Mouse (Mus musculus): ENCODE measurements around the gene Hnrnph3. TPM values are rescaled to one million over a fixed set of nuclear protein-coding genes. Genes with fewer than 3 reads are reported as not detected.

Gene Hnrnph3
- polyA plus RNA-seq, 1 experiment from 2014 or later, result 95.6 TPM

DNA sequence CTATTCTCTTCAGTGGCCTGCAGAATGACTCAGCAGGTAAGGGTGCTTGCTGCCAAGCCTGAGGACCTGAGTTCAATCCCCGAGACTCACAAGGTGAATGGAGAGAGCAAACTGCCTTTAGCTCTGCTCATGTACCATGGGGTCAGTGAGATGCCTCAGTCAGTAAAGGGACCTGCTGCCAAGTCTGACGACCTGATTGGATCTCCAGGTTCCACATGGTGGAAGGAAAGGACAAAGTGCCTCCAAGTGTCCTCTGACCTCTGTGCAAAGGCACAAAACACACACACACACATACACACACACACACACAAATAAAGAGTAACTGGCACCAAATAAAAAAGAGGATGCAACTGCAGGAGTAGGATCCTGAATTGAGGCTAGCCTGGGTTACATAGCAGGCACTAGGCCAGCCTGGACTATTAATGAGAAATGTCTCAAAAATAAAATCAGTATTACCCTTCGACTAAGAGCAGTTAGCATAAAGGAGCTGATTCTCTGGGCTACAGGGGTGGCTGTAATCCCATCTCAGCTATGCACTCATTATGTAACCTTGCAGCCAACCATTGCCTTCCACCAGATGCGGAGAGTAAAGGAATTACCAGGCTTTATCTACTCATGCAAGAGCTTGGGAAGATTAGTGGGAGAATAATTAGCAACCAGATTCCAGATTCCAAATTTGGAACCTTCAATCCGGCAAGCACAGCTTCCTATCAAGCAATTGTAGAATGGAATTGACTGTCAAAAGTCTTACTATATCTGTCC lies 16.0 kb upstream of the Hnrnph3 start:
- Histone ChIP-seq H3K9ac (replicated peaks; ENCODE audit: low read depth, low read length) (no peak overlapping the region), H3K4me2 (ENCODE audit: low read depth, low read length) (no peak overlapping the region), H3K4me1 (ENCODE audit: control insufficient read depth, insufficient read depth, low read length) (no peaks in the 10 kb centered on the region), H3K36me3 (ENCODE audit: control insufficient read depth, insufficient read depth, low read length) (no peaks in the 10 kb centered on the region), H3K27ac (ENCODE audit: low read depth, low read length) (no peak overlapping the region), H3K27me3 (ENCODE audit: control insufficient read depth, insufficient read depth, low read length) (no peaks in the 10 kb centered on the region), H3K4me3 (ENCODE audit: low read depth, low read length) (no peak overlapping the region), H3K9me3 (ENCODE audit: control insufficient read depth, low read length) (no peaks in the 10 kb centered on the region)
- WGBS, result 88% methylated on average over 5 of the region's 5 CpGs
- ATAC-seq (ENCODE audit: low read depth), result no peak

DNA sequence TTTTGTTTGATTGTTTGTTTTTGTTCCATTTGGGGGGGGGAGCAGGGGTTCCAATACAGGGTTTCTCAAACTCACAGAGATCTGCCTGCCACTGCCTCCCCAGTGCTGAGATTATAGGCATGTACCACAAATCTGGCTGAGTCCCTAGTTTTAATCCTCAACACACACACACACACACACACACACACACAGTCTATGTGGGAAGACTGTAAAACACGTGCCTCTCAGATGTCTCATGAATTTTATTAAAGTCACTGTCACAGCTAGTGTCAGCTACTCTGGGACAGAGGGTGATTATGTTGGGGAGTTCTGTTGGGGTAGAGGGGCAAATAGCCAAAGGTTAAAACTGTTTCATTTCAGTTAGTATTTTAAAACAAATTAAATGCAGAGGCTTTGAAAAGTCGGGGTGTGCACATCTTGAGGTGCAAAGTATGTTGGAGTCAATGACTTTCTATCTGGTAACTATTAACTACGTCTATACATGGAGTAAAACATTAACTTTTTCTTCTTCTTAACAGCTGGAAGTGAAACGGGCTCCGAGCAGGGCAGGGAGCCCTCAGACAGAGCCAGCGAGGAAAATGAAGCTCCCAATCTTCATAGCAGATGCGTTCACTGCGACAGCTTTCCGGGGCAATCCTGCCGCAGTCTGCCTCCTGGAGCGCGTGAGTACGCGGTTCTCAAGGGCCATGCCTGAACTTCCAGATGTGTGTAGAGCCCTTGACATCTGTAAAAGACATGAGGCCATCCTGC lies 14.7 kb upstream of the Hnrnph3 start:
- H3K9me3 ChIP-seq (ENCODE audit: control insufficient read depth, low read length), result no peaks in the 10 kb centered on the region
- no peak overlapping the region for H3K27ac ChIP-seq (ENCODE audit: low read depth, low read length)
- no peak overlapping the region for H3K4me3 ChIP-seq (ENCODE audit: low read depth, low read length)
- H3K4me1 ChIP-seq (ENCODE audit: control insufficient read depth, insufficient read depth, low read length), result no peaks in the 10 kb centered on the region
- no peak overlapping the region for H3K4me2 ChIP-seq (ENCODE audit: low read depth, low read length)
- 59% methylated on average over 14 of the region's 14 CpGs for WGBS
- no peak for ATAC-seq (ENCODE audit: low read depth)
- no peaks in the 10 kb centered on the region for H3K36me3 ChIP-seq (ENCODE audit: control insufficient read depth, insufficient read depth, low read length)
- H3K27me3 ChIP-seq (ENCODE audit: control insufficient read depth, insufficient read depth, low read length), result no peaks in the 10 kb centered on the region
- no peak overlapping the region for H3K9ac ChIP-seq (replicated peaks; ENCODE audit: low read depth, low read length)

DNA sequence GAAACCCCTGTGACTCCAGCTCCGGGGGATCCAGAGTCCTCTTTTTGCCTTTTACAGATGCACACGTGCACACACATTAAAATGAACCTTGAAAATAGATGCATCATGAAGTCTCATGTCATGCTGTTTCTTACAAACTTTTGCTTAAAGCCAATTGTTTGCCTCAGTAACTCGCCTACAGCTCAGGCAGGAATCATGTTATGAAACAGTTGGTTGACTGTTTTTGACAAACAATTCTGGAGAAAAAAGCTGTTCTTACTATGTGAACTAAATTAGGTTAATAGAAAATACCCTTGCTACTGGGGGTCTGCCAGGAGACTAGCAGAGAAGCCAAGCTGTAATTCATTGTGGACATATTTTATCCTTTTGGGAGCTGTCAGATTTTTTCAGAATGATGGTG lies 8.9 kb upstream of the Hnrnph3 start:
- Histone ChIP-seq H3K27ac (ENCODE audit: low read depth, low read length) (no peak overlapping the region), H3K4me3 (ENCODE audit: low read depth, low read length) (no peak overlapping the region), H3K4me1 (ENCODE audit: control insufficient read depth, insufficient read depth, low read length) (no peaks in the 10 kb centered on the region), H3K9ac (replicated peaks; ENCODE audit: low read depth, low read length) (no peak overlapping the region), H3K4me2 (ENCODE audit: low read depth, low read length) (no peak overlapping the region), H3K27me3 (ENCODE audit: control insufficient read depth, insufficient read depth, low read length) (no peaks in the 10 kb centered on the region), H3K9me3 (ENCODE audit: control insufficient read depth, low read length) (no peaks in the 10 kb centered on the region), H3K36me3 (ENCODE audit: control insufficient read depth, insufficient read depth, low read length) (no peaks in the 10 kb centered on the region)
- no peak for ATAC-seq (ENCODE audit: low read depth)
- WGBS, result 66% methylated on average over 3 of the region's 3 CpGs

DNA sequence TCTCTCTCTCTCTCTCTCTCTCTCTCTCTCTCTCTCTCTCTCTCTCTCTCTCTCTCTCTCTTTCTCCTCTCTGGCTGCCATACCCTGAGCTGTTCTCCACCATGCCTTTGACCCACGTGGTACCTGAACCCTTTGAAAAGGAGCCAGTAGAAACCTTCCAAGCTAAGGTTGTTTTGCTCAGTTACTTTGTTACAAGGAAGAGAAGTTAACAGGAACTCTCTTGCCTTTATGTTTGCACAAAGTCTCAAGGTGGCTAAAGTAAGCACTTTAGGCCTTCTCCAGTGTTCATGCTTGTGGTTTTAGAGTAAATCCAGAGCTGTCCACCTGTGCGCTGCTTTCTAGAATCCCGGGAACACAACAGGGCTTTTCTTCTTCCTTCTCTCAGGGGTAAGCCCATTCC lies 8.2 kb upstream of the Hnrnph3 start:
- Histone ChIP-seq H3K4me2 (ENCODE audit: low read depth, low read length) (no peak overlapping the region), H3K9ac (replicated peaks; ENCODE audit: low read depth, low read length) (no peak overlapping the region), H3K36me3 (ENCODE audit: control insufficient read depth, insufficient read depth, low read length) (no peaks in the 10 kb centered on the region), H3K27me3 (ENCODE audit: control insufficient read depth, insufficient read depth, low read length) (no peaks in the 10 kb centered on the region), H3K9me3 (ENCODE audit: control insufficient read depth, low read length) (no peaks in the 10 kb centered on the region), H3K4me1 (ENCODE audit: control insufficient read depth, insufficient read depth, low read length) (peaks cover 2% of the 10 kb centered on the region; the same call in 1 of the 2 replicates), H3K4me3 (ENCODE audit: low read depth, low read length) (no peak overlapping the region), H3K27ac (ENCODE audit: low read depth, low read length) (no peak overlapping the region)
- ATAC-seq (ENCODE audit: low read depth), result no peak
- 82% methylated on average over 3 of the region's 3 CpGs for whole genome bisulfite sequencing

DNA sequence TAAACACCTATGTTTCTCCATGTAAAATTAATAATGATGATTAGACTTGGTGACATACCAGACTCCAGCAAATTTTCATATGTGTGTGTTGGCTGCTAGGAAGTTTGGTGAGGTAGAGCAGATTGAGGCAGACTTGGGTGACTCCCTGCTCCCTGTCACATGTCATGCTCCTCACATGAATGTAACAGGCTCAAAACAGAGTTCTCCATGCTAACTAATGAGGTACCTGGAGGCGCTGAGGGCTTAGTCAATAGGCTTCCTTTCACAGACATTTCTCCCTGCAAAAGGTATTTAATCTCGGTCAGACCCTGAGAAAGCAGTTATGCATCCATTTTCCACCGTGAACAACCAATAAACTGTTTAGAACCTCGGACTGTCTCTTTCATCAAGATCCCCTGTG lies 4.4 kb upstream of the Hnrnph3 start:
- no peak for ATAC-seq (ENCODE audit: low read depth)
- H3K27me3 ChIP-seq (ENCODE audit: control insufficient read depth, insufficient read depth, low read length), result no peaks in the 10 kb centered on the region
- no peak overlapping the region for H3K27ac ChIP-seq (ENCODE audit: low read depth, low read length)
- no peaks in the 10 kb centered on the region for H3K36me3 ChIP-seq (ENCODE audit: control insufficient read depth, insufficient read depth, low read length)
- 54% methylated on average over 4 of the region's 4 CpGs for WGBS
- H3K4me2 ChIP-seq (ENCODE audit: low read depth, low read length), result no peak overlapping the region
- H3K4me3 ChIP-seq (ENCODE audit: low read depth, low read length), result no peak overlapping the region
- no peak overlapping the region for H3K9ac ChIP-seq (replicated peaks; ENCODE audit: low read depth, low read length)
- H3K9me3 ChIP-seq (ENCODE audit: control insufficient read depth, low read length), result no peaks in the 10 kb centered on the region
- peaks cover 19% of the 10 kb centered on the region; the same call in 1 of the 2 replicates for H3K4me1 ChIP-seq (ENCODE audit: control insufficient read depth, insufficient read depth, low read length)

DNA sequence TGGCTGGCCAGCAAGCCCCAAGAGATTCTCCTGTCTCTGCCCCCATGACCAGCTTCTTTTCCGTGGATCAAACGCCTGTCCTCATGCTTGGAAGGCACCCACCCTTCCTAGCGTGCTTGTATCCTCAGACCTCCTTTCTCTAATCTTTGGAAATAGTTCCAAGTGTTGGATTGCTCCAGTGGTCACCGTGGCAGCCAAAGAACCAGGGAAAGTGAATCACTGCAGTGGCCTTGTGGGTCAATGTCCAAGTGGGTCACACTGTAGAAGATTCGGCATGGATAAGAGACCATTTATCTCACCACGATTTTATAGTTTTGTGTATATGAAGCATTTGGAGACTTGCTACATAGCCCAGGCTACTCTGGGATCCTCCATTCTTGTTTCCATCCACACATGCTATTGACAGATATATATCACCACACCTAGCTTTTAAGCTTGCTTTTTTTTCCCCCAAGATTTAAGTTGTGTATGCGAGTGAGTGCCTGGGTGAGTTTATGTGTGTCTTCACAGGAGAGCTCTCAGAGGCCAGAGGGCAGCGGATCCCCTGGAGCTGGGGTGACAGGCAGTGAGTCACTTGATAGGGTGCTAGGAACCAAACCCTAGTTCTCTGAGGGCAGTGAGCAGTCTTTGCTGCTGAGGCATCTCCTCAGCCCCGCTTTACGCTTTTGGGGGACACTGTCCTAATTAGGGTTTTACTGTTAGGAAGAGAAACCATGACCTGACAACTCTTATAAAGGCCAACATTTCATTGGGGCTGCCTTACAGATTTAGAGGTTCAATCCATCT lies 3.6 kb upstream of the Hnrnph3 start:
- peak overlapping the region; percentile 100 for H3K27ac ChIP-seq (ENCODE audit: low read depth, low read length)
- 84% methylated on average over 10 of the region's 10 CpGs for WGBS
- H3K9ac ChIP-seq (replicated peaks; ENCODE audit: low read depth, low read length), result no peak overlapping the region
- no peak overlapping the region; the same call in 1 of the 2 replicates for H3K4me2 ChIP-seq (ENCODE audit: low read depth, low read length)
- no peaks in the 10 kb centered on the region for H3K27me3 ChIP-seq (ENCODE audit: control insufficient read depth, insufficient read depth, low read length)
- H3K4me1 ChIP-seq (ENCODE audit: control insufficient read depth, insufficient read depth, low read length), result peaks cover 19% of the 10 kb centered on the region; the same call in 1 of the 2 replicates
- H3K9me3 ChIP-seq (ENCODE audit: control insufficient read depth, low read length), result no peaks in the 10 kb centered on the region
- H3K4me3 ChIP-seq (ENCODE audit: low read depth, low read length), result no peak overlapping the region
- no peaks in the 10 kb centered on the region for H3K36me3 ChIP-seq (ENCODE audit: control insufficient read depth, insufficient read depth, low read length)
- ATAC-seq (ENCODE audit: low read depth), result no peak

DNA sequence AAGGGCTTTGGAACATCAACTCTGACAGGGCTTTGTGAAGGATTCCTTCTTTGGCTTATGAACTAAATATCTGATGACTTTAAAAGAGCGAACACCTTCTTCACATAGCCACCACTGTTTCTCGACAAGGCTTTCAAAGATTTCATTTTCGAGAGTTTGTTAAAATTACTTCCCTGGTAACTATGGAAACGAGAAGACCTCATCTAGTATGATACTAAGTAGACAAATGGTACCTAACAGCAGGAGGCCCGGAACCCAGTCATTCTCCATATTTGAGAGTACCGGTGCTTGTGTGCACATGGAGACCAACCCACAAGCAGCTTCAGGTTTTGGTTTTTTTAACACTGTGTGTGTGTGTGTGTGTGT lies 2.8 kb upstream of the Hnrnph3 start:
- Histone ChIP-seq H3K9me3 (ENCODE audit: control insufficient read depth, low read length) (no peaks in the 10 kb centered on the region), H3K27me3 (ENCODE audit: control insufficient read depth, insufficient read depth, low read length) (no peaks in the 10 kb centered on the region), H3K36me3 (ENCODE audit: control insufficient read depth, insufficient read depth, low read length) (no peaks in the 10 kb centered on the region), H3K4me1 (ENCODE audit: control insufficient read depth, insufficient read depth, low read length) (peaks cover 21% of the 10 kb centered on the region; the same call in 1 of the 2 replicates), H3K9ac (replicated peaks; ENCODE audit: low read depth, low read length) (no peak overlapping the region), H3K4me2 (ENCODE audit: low read depth, low read length) (peak overlapping the region; percentile 74; the same call in 1 of the 2 replicates), H3K27ac (ENCODE audit: low read depth, low read length) (peak overlapping the region; percentile 100), H3K4me3 (ENCODE audit: low read depth, low read length) (no peak overlapping the region)
- 34% methylated on average over 6 of the region's 6 CpGs for WGBS
- ATAC-seq (ENCODE audit: low read depth), result no peak

DNA sequence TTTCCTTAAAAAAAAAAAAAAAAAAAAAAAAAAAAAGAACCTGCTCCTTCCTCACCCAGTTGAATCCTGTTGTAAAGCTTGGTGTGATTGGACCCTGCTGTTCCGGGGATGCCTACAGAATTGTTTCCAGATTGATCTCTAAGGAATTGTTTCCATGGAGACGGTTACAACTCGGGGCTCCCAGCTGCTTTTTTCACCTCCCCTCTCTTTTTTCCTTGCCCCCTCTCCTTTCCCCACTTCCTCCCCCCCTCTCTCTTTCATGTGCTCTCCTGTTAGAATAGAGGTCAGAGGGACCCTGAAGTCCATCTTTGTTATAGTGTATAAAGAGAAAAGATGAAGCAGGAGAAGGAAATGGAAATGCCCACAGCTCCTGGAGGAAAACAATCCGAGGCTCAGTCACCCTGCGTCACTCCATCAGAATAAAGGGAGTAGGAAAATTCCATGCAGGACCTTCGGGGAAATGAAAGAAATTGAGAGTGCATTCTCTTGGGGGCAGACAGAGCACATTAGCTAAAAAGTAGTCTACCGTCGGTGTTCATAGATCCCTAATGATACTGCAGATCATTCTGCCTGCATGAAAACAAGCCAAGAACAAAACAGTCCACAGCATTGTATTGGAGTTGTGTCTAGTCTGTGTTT lies 2.3 kb upstream of the Hnrnph3 start:
- Histone ChIP-seq H3K4me3 (ENCODE audit: low read depth, low read length) (peak overlapping the region; percentile 2; the same call in 1 of the 2 replicates), H3K27me3 (ENCODE audit: control insufficient read depth, insufficient read depth, low read length) (no peaks in the 10 kb centered on the region)

More for the DNA sequence above, 2.3 kb upstream of the Hnrnph3 start:
- H3K36me3 ChIP-seq (ENCODE audit: control insufficient read depth, insufficient read depth, low read length), result no peaks in the 10 kb centered on the region
- WGBS, result 7% methylated on average over 8 of the region's 8 CpGs
- H3K4me1 ChIP-seq (ENCODE audit: control insufficient read depth, insufficient read depth, low read length), result peaks cover 26% of the 10 kb centered on the region
- H3K9ac ChIP-seq (replicated peaks; ENCODE audit: low read depth, low read length), result no peak overlapping the region
- H3K27ac ChIP-seq (ENCODE audit: low read depth, low read length), result peak overlapping the region; percentile 100
- H3K9me3 ChIP-seq (ENCODE audit: control insufficient read depth, low read length), result no peaks in the 10 kb centered on the region
- ATAC-seq (ENCODE audit: low read depth), result no peak
- peak overlapping the region; percentile 74 for H3K4me2 ChIP-seq (ENCODE audit: low read depth, low read length)

Data from neural tube, embryonic 14.5 days (tissue).